Mouse (Mus musculus) MEL (cell line): Measurements from ENCODE around the gene Snap23. TPM values are rescaled to one million over a fixed set of nuclear protein-coding genes. Genes with fewer than 3 reads are reported as not detected.

ENCODE experiments used
- DNase-seq: peaks from one replicate; pipeline ENCODE4 v3.0.0; 2011; ENCODE audit warnings: low read depth, low spot score
- H3K27ac ChIP-seq: 2 replicates; pipeline ENCODE4 v1.5.1; 2012; ENCODE audit warnings: low read depth, mild to moderate bottlenecking, control low read depth, low read length, moderate library complexity; ENCODE audit not compliant: control insufficient read depth
- H3K27me3 ChIP-seq, 2 experiments: fragments of 150-350 bp in 1 of 2; sonication (generic) in 1 of 2; 2 replicates each; pipeline ENCODE4 v1.6.1; 2012; ENCODE audit warnings: low read length in 2 of 2, mild to moderate bottlenecking in 2 of 2, improper control_type of control experiment in 1 of 2, moderate library complexity in 1 of 2; ENCODE audit not compliant: insufficient read depth in 2 of 2, control insufficient read depth in 1 of 2
- H3K36me3 ChIP-seq, 2 experiments: 2 replicates each; pipeline ENCODE4 v1.6.1; 2012 to 2014; ENCODE audit warnings: low read length in 2 of 2, improper control_type of control experiment in 1 of 2, inconsistent platforms in 1 of 2, mild to moderate bottlenecking in 1 of 2; ENCODE audit not compliant: insufficient read depth in 2 of 2, control insufficient read depth in 1 of 2
- H3K4me1 ChIP-seq, 2 experiments: fragments of 150-350 bp in 1 of 2; sonication (generic) in 1 of 2; 2 replicates each; pipeline ENCODE4 v1.6.1; 2012; ENCODE audit warnings: low read length in 2 of 2, improper control_type of control experiment in 1 of 2, mild to moderate bottlenecking in 1 of 2; ENCODE audit not compliant: insufficient read depth in 2 of 2, control insufficient read depth in 1 of 2
- H3K4me3 ChIP-seq, 2 experiments: fragments of 150-350 bp in 1 of 2; sonication (generic) in 1 of 2; 2 replicates each; pipeline ENCODE4 v1.5.1; 2012; ENCODE audit warnings: low read depth in 2 of 2, low read length in 2 of 2, mild to moderate bottlenecking in 2 of 2, moderate library complexity in 2 of 2, control low read depth in 1 of 2, improper control_type of control experiment in 1 of 2; ENCODE audit not compliant: control insufficient read depth in 1 of 2, insufficient read depth in 1 of 2
- H3K79me2 ChIP-seq: 2 replicates; pipeline ENCODE4 v1.6.1; 2012; ENCODE audit warnings: mild to moderate bottlenecking, low read length, moderate library complexity; ENCODE audit not compliant: control insufficient read depth, poor library complexity, insufficient read depth
- H3K9ac ChIP-seq: 2 replicates; pipeline ENCODE4 v1.6.1; 2012; ENCODE audit warnings: low read depth, mild to moderate bottlenecking, control low read depth, low read length, moderate library complexity; ENCODE audit not compliant: control insufficient read depth, poor library complexity, severe bottlenecking
- H3K9me3 ChIP-seq: fragments of 150-350 bp; sonication (generic); replicated peaks from 2 replicates; pipeline ENCODE4 v1.6.1; 2012; ENCODE audit warnings: mild to moderate bottlenecking, low read length, improper control_type of control experiment, moderate library complexity; ENCODE audit not compliant: insufficient read depth
- BHLHE40 ChIP-seq: IDR thresholded peaks from 2 replicates; pipeline ENCODE4 v1.6.1; 2012; ENCODE audit warnings: low read depth, mild to moderate bottlenecking, inconsistent platforms, low read length, improper control_type of control experiment, borderline replicate concordance
- CTCF ChIP-seq, 3 experiments: IDR thresholded peaks in 2 of 3; conservative IDR thresholded peaks in 1 of 3; 2 replicates each; pipeline ENCODE4 v1.5.1; 2011 to 2012; ENCODE audit warnings: low read length in 3 of 3, low read depth in 2 of 3, mild to moderate bottlenecking in 2 of 3, improper control_type of control experiment in 1 of 3, inconsistent platforms in 1 of 3, mixed read lengths in 1 of 3, moderate library complexity in 1 of 3; ENCODE audit not compliant: control insufficient read depth in 1 of 3, insufficient read depth in 1 of 3, poor library complexity in 1 of 3, severe bottlenecking in 1 of 3
- E2F4 ChIP-seq: IDR thresholded peaks from 2 replicates; pipeline ENCODE4 v1.6.1; 2011; ENCODE audit warnings: low read depth, low read length, improper control_type of control experiment, borderline replicate concordance
- ELF1 ChIP-seq: IDR thresholded peaks from 2 replicates; pipeline ENCODE4 v1.6.1; 2014; ENCODE audit warnings: low read depth, mild to moderate bottlenecking, inconsistent platforms, low read length, improper control_type of control experiment, moderate library complexity
- ETS1 ChIP-seq: IDR thresholded peaks from 2 replicates; pipeline ENCODE4 v1.6.1; 2012; ENCODE audit warnings: low read depth, mild to moderate bottlenecking, inconsistent platforms, low read length, improper control_type of control experiment, moderate library complexity
- GABPA ChIP-seq: IDR thresholded peaks from 2 replicates; pipeline ENCODE4 v1.6.1; 2012; ENCODE audit warnings: low read depth, mild to moderate bottlenecking, inconsistent platforms, low read length, improper control_type of control experiment, moderate library complexity
- HCFC1 ChIP-seq: IDR thresholded peaks from 2 replicates; pipeline ENCODE4 v1.6.1; 2012; ENCODE audit warnings: low read depth, mild to moderate bottlenecking, inconsistent platforms, low read length, improper control_type of control experiment, moderate library complexity
- JUND ChIP-seq: IDR thresholded peaks from 2 replicates; pipeline ENCODE4 v1.6.1; 2011; ENCODE audit warnings: low read depth, mild to moderate bottlenecking, improper control_type of control experiment, low read length
- MAX ChIP-seq: IDR thresholded peaks from 2 replicates; pipeline ENCODE4 v1.6.1; 2011; ENCODE audit warnings: low read length, improper control_type of control experiment
- MAZ ChIP-seq: IDR thresholded peaks from 2 replicates; pipeline ENCODE4 v1.6.1; 2012; ENCODE audit warnings: low read depth, mild to moderate bottlenecking, inconsistent platforms, low read length, improper control_type of control experiment
- MEF2A ChIP-seq: IDR thresholded peaks from 2 replicates; pipeline ENCODE4 v1.6.1; 2014; ENCODE audit warnings: low read depth, mild to moderate bottlenecking, inconsistent platforms, low read length, improper control_type of control experiment; ENCODE audit not compliant: poor library complexity, insufficient replicate concordance, severe bottlenecking; ENCODE audit errors: extremely low read depth
- MXI1 ChIP-seq: IDR thresholded peaks from 2 replicates; pipeline ENCODE4 v1.6.1; 2011; ENCODE audit warnings: mild to moderate bottlenecking, low read depth, low read length, improper control_type of control experiment
- MYC ChIP-seq: IDR thresholded peaks from 2 replicates; pipeline ENCODE4 v1.6.1; 2011; ENCODE audit warnings: low read depth, mild to moderate bottlenecking, low read length, improper control_type of control experiment, moderate library complexity
- NELFE ChIP-seq: IDR thresholded peaks from 2 replicates; pipeline ENCODE4 v1.6.1; 2011; ENCODE audit warnings: low read depth, low read length, improper control_type of control experiment
- POLR2A ChIP-seq, 2 experiments: IDR thresholded peaks; 2 replicates each; pipeline ENCODE4 v1.6.1; 2011 to 2012; ENCODE audit warnings: low read length in 2 of 2, mild to moderate bottlenecking in 2 of 2, control low read depth in 1 of 2, improper control_type of control experiment in 1 of 2, low read depth in 1 of 2, moderate library complexity in 1 of 2; ENCODE audit not compliant: control insufficient read depth in 1 of 2, insufficient read depth in 1 of 2, poor library complexity in 1 of 2
- RAD21 ChIP-seq: IDR thresholded peaks from 2 replicates; pipeline ENCODE4 v1.6.1; 2011; ENCODE audit warnings: mild to moderate bottlenecking, low read depth, low read length, improper control_type of control experiment
- RCOR1 ChIP-seq: IDR thresholded peaks from 2 replicates; pipeline ENCODE4 v1.6.1; 2012; ENCODE audit warnings: low read depth, mild to moderate bottlenecking, inconsistent platforms, low read length, improper control_type of control experiment
- SMC3 ChIP-seq: IDR thresholded peaks from 2 replicates; pipeline ENCODE4 v1.6.1; 2011; ENCODE audit warnings: low read depth, low read length, improper control_type of control experiment
- TBP ChIP-seq: IDR thresholded peaks from 2 replicates; pipeline ENCODE4 v1.8.0; 2011; ENCODE audit warnings: low read depth, low read length, improper control_type of control experiment
- USF1 ChIP-seq: IDR thresholded peaks from 2 replicates; pipeline ENCODE4 v1.6.1; 2014; ENCODE audit warnings: low read depth, mild to moderate bottlenecking, inconsistent platforms, low read length, improper control_type of control experiment, moderate library complexity
- USF2 ChIP-seq, 2 experiments: IDR thresholded peaks; 2 replicates each; pipeline ENCODE4 v1.6.1; 2011 to 2012; ENCODE audit warnings: improper control_type of control experiment in 2 of 2, low read length in 2 of 2, borderline replicate concordance in 1 of 2, inconsistent platforms in 1 of 2, low read depth in 1 of 2, mild to moderate bottlenecking in 1 of 2; ENCODE audit not compliant: insufficient read depth in 1 of 2
- ZC3H11A ChIP-seq: IDR thresholded peaks from 2 replicates; pipeline ENCODE4 v1.6.1; 2012; ENCODE audit warnings: low read depth, mild to moderate bottlenecking, inconsistent platforms, low read length, improper control_type of control experiment
- polyA plus RNA-seq, 2 experiments: library from polyadenylated mRNA; stranded (reverse) in 1 of 2; unstranded in 1 of 2; fragments of >175 nt in 1 of 2; fragments of >200 nt in 1 of 2; gene quantifications; 2 replicates each; pipeline versions ENCODE4 v1.2.1 to v1.2.4; 2012; ENCODE audit warnings: low replicate concordance in 2 of 2, low read depth in 1 of 2; ENCODE audit not compliant: insufficient read length in 2 of 2, insufficient read depth in 1 of 2, missing spikeins in 1 of 2
- total RNA-seq: library from RNA; depleted of rRNA; stranded (reverse); fragments of 300-350 nt; gene quantifications from 2 replicates; pipeline ENCODE4 v1.2.3, GENCODE M21; 2012

Gene Snap23
- total and polyA plus RNA-seq, 3 experiments, result 50.8 to 81.5 TPM; not detected in 1

DNA sequence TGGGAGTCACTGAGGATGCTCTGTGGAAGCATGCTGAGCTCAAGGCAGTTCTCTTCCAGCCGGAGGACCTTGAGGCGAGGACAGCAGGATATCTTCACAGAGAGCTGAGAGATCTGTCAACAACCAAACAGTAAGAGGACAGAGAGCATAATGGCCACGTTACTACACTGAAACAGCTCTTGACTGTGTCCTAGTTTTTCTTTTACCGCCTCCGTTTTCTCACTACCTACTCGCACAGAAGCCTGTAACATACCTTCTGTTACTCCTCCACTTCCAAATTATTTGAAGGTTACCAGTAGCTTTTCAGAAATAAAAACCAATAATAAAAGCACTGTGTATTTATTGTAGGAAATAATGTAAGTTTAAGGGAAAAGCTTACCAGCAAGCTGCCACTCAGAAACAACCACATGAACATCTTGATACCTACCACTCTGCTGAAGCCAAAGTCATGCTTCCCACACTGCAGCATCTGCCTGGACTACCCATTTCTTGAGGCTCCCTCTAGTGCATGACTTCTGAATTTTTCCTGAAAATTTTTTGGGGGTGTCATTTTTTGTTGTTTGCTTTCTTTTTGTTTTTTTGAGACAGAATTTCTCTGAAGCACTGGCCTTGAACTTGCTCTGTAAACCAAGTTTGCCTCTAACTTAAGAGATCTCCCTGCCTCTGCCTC, 38.7 kb downstream of the Snap23 start:
- Histone ChIP-seq H3K36me3 (peaks cover 0 to 13% of the 10 kb centered on the region in 2 experiments; a peak in 2 of 4 replicates), H3K79me2 (peaks cover 10% of the 10 kb centered on the region), H3K4me1 (peaks cover 3 to 5% of the 10 kb centered on the region in 2 experiments; a peak in 3 of 4 replicates), H3K9me3 (no peaks in the 10 kb centered on the region), H3K4me3 (no peak overlapping the region), H3K27ac (no peak overlapping the region), H3K27me3 (no peaks in the 10 kb centered on the region), H3K9ac (no peak overlapping the region)
- peak; percentile 68 for DNase-seq
- TF ChIP-seq HCFC1 (no peak), MXI1 (0 out of 2 replicates have a peak, but pooled peaks have one; percentile 55), USF1 (no peak), TBP (no peak), E2F4 (no peak), MAX (no peak), MAZ (no peak), MEF2A (no peak), NELFE (no peak), ZC3H11A (0 out of 2 replicates have a peak, but pooled peaks have one; percentile 26), ETS1 (no peak), CTCF (IDR thresholded peaks at IDR 0.05 in 2 of 3, conservative IDR thresholded peaks at IDR 0.05 in 1 of 3; ENCODE audit: control insufficient read depth in 1 of 3, insufficient read depth in 1 of 3, low read depth in 2 of 3, low read length in 3 of 3, poor library complexity in 1 of 3, severe bottlenecking in 1 of 3) (peak; percentile 36 to 69 (median 51)), RAD21 (peak; percentile 46), JUND (no peak), SMC3 (peak; percentile 74), GABPA (no peak), RCOR1 (no peak), BHLHE40 (no peak), MYC (0 out of 2 replicates have a peak, but pooled peaks have one; percentile 43), USF2 (IDR thresholded peaks at IDR 0.05; ENCODE audit: borderline replicate concordance in 1 of 2, insufficient read depth in 1 of 2, low read depth in 1 of 2, low read length in 2 of 2) (no peak), ELF1 (no peak), POLR2A (IDR thresholded peaks at IDR 0.05; ENCODE audit: control insufficient read depth in 1 of 2, insufficient read depth in 1 of 2, low read depth in 1 of 2, low read length in 2 of 2, poor library complexity in 1 of 2) (no peak)
